Mouse (Mus musculus): ENCODE data around the gene Rpa1.

GRCm38 (mm10) chr11:75291389-75292215, 56.5 kb downstream of the Rpa1 start:
- TF ChIP-seq POLR2A (IDR thresholded peaks at IDR 0.05; ENCODE audit: low read depth, low read length) (no peak), CTCF (IDR thresholded peaks at IDR 0.05; ENCODE audit: borderline replicate concordance, insufficient read depth, low read length) (no peak)
